Mouse (Mus musculus): Measurements from ENCODE around the gene Psme2. TPM values are rescaled to one million over a fixed set of nuclear protein-coding genes. Genes with fewer than 3 reads are reported as not detected.

Gene Psme2
- polyA plus RNA-seq, 2 experiments = 56.0 to 190 TPM

DNA sequence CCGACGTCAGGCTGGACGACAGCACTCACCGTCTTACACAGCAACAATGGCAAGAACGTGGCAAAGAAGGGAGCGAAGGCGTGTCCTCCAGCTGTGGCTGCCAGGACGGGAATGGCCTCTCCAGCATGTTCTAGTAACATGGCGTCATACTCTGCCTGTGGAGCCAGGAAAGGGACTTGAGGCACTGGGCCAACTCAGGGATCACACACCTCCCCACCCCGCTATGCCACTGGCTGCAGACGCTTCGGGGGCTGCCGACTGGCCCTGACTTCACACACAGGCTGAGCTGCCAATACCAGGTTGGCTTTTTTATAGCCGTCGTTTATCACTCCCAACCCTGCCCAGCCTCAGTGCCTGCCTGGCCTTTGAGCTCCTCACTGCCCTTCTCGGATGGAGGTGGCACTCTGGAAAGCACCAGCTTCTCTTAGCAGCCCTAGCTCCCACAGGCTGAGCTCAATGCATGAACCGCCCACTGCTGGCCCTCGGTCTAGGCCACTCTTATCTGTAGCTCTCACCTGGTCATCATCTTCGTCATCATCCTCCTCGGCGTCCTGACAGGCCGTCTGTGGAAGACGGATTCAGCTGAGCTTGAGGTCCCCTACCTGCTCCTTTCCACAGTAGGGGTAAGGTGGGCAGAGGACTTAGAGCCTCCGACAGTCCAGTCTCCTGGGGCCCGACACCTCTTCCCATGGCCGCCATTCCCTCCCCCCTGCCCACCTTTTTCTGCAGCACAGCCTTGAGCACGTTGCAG, 37.3 kb upstream of the Psme2 start:
- no peak overlapping the region for H3K4me2 ChIP-seq (ENCODE audit: low read depth)
- TF ChIP-seq CTCF (IDR thresholded peaks at IDR 0.05; ENCODE audit: low read depth) (no peak), EP300 (IDR thresholded peaks at IDR 0.05; ENCODE audit: low read depth) (no peak)
- H3K9ac ChIP-seq (replicated peaks) = no peak overlapping the region
- peaks cover 0 to 3% of the 10 kb centered on the region in 2 experiments; a peak in 1 of 4 replicates for H3K4me1 ChIP-seq (replicated peaks; ENCODE audit: control insufficient read depth in 2 of 2, insufficient read depth in 2 of 2, low read length in 1 of 2)
- H3K27me3 ChIP-seq (ENCODE audit: control insufficient read depth, insufficient read depth, low read length) = no peaks in the 10 kb centered on the region
- DNase-seq (ENCODE audit: low read depth in 3 of 3, low spot score in 3 of 3) = no peak
- no peak overlapping the region for H3K4me3 ChIP-seq (ENCODE audit: insufficient read depth in 1 of 2, low read depth in 2 of 2, low read length in 2 of 2)
- no peak overlapping the region for H3K27ac ChIP-seq
- ATAC-seq (ENCODE audit: insufficient read depth) = peak; percentile 39; the same call in 1 of the 2 replicates
- 72% methylated on average over 27 of the region's 27 CpGs for WGBS (ENCODE audit: insufficient replicate concordance)
- peaks cover 35% of the 10 kb centered on the region for H3K36me3 ChIP-seq (replicated peaks; ENCODE audit: control insufficient read depth, insufficient read depth, low read depth)
- no peaks in the 10 kb centered on the region for H3K9me3 ChIP-seq (ENCODE audit: control insufficient read depth, low read length)

DNA sequence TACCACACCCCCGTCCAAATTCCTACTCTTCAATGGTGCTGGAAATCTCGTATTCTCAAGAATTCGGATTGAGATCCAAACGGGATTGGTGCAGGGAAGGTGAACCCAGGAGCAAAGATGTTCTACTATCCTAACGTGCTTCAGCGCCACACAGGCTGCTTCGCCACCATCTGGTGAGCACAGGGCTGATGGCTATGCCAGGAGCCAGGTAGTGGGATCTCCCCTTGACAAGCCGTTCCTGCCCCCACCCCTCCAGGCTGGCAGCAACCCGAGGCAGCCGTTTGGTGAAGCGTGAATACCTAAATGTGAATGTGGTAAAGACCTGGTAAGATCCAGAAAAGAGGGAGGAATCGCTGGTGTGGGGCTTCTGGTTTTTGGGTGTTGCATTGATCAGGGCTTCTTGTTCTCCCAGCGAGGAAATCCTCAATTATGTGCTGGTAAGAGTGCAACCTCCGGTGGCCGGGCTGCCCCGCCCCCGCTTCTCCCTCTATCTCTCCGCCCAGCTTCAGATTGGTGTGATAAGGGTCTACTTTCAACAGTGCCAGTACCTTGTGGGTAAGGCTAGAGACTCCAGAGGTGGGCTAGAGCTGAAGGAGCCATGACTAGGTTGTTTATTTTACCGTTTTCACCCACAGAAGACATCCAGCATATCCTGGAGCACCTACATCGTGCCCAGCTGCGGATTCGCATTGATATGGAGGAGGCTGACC, 27.7 kb upstream of the Psme2 start:
- H3K9me3 ChIP-seq (ENCODE audit: control insufficient read depth, low read length) = no peaks in the 10 kb centered on the region
- peak; percentile 44 to 53 (median 48) for DNase-seq (ENCODE audit: low read depth in 3 of 3, low spot score in 3 of 3)
- peak overlapping the region; percentile 69 for H3K4me2 ChIP-seq (ENCODE audit: low read depth)
- no peak overlapping the region; the same call in 1 of the 2 replicates for H3K27ac ChIP-seq
- H3K27me3 ChIP-seq (ENCODE audit: control insufficient read depth, insufficient read depth, low read length) = no peaks in the 10 kb centered on the region
- H3K4me3 ChIP-seq (ENCODE audit: insufficient read depth in 1 of 2, low read depth in 2 of 2, low read length in 2 of 2) = peak overlapping the region; percentile 30 to 37
- no peaks in the 10 kb centered on the region for H3K36me3 ChIP-seq (replicated peaks; ENCODE audit: control insufficient read depth, insufficient read depth, low read depth)
- peak overlapping the region; percentile 49 for H3K9ac ChIP-seq (replicated peaks)
- ATAC-seq (ENCODE audit: insufficient read depth) = peak; percentile 50
- no peak for TF ChIP-seq CTCF (IDR thresholded peaks at IDR 0.05; ENCODE audit: low read depth)
- TF ChIP-seq EP300 (IDR thresholded peaks at IDR 0.05; ENCODE audit: low read depth) = peak; percentile 61; the same call in 1 of the 2 replicates
- 17% methylated on average over 22 of the region's 22 CpGs for WGBS (ENCODE audit: insufficient replicate concordance)
- H3K4me1 ChIP-seq (replicated peaks; ENCODE audit: control insufficient read depth in 2 of 2, insufficient read depth in 2 of 2, low read length in 1 of 2) = peaks cover 19 to 25% of the 10 kb centered on the region in 2 experiments

DNA sequence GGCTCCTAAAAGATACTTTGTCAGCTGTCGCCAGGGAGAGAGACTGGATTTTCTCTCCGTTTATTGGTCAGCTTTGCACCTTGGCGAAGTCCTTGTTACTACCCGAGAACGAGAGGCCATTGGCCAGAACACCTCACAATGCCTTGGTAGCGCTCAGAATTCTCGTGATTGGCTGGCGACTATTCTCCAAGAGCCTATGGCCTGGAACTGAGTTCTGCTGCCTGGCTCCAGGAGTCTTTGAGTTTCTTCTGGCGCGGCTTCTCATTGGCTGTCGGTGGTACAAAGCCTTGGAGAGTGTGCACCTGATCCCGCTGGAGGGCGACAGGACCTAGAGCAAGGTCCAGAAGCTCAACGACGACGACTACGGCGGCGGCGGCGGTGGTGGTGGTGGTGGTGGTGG, 26.9 kb upstream of the Psme2 start, which contains the start of gene Rec8:
Gene Rec8 (plus strand): TSS at position 216 of the 400 bp plus-strand sequence.
- H3K27ac ChIP-seq = peak within 1 kb of the TSS; percentile 4; the same call in 1 of the 2 replicates
- ATAC-seq (ENCODE audit: insufficient read depth) = peak; percentile 63
- no peaks in the 10 kb centered on the region for H3K36me3 ChIP-seq (replicated peaks; ENCODE audit: control insufficient read depth, insufficient read depth, low read depth)
- peak within 1 kb of the TSS; percentile 69 for H3K4me2 ChIP-seq (ENCODE audit: low read depth)
- H3K9me3 ChIP-seq (ENCODE audit: control insufficient read depth, low read length) = no peaks in the 10 kb centered on the region
- H3K4me3 ChIP-seq (ENCODE audit: insufficient read depth in 1 of 2, low read depth in 2 of 2, low read length in 2 of 2) = peak within 1 kb of the TSS; percentile 30 to 37
- H3K4me1 ChIP-seq (replicated peaks; ENCODE audit: control insufficient read depth in 2 of 2, insufficient read depth in 2 of 2, low read length in 1 of 2) = peaks cover 19 to 29% of the 10 kb centered on the region in 2 experiments
- peak in 2 of 3 experiments; percentile 27 to 64 for DNase-seq (ENCODE audit: low read depth in 3 of 3, low spot score in 3 of 3)
- H3K9ac ChIP-seq (replicated peaks) = peak within 1 kb of the TSS; percentile 49
- WGBS (ENCODE audit: insufficient replicate concordance) = 28% methylated on average over 21 of the region's 21 CpGs
- no peaks in the 10 kb centered on the region for H3K27me3 ChIP-seq (ENCODE audit: control insufficient read depth, insufficient read depth, low read length)
- TF ChIP-seq EP300 (IDR thresholded peaks at IDR 0.05; ENCODE audit: low read depth) (no peak), CTCF (IDR thresholded peaks at IDR 0.05; ENCODE audit: low read depth) (peak; percentile 52)

DNA sequence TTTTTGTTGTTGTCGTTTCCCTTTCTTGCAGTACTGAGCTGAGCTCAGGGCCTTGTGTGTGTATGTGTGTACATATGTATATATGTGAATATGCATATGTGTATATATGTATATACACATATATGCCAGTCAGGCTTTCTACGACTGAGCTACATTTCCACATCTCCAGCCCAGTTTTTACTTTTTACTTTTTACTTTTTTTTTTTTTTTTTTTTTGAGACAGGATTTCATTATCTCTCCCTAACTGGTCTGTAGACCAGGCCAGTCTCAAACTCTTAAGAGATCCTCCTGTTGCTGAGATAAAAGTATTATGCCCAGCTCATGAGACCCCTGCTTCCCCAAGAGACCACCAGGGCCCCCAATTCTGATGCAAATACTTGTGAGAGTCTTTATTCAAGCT, 25.9 kb upstream of the Psme2 start:
- Histone ChIP-seq H3K9ac (replicated peaks) (no peak overlapping the region), H3K27ac (no peak overlapping the region), H3K9me3 (ENCODE audit: control insufficient read depth, low read length) (no peaks in the 10 kb centered on the region), H3K4me1 (replicated peaks; ENCODE audit: control insufficient read depth in 2 of 2, insufficient read depth in 2 of 2, low read length in 1 of 2) (peaks cover 19 to 29% of the 10 kb centered on the region in 2 experiments), H3K27me3 (ENCODE audit: control insufficient read depth, insufficient read depth, low read length) (no peaks in the 10 kb centered on the region), H3K36me3 (replicated peaks; ENCODE audit: control insufficient read depth, insufficient read depth, low read depth) (no peaks in the 10 kb centered on the region), H3K4me2 (ENCODE audit: low read depth) (no peak overlapping the region), H3K4me3 (ENCODE audit: insufficient read depth in 1 of 2, low read depth in 2 of 2, low read length in 2 of 2) (no peak overlapping the region)
- WGBS (ENCODE audit: insufficient replicate concordance) = 56% methylated on average over 2 of the region's 2 CpGs
- ATAC-seq (ENCODE audit: insufficient read depth) = no peak
- TF ChIP-seq EP300 (IDR thresholded peaks at IDR 0.05; ENCODE audit: low read depth) = no peak
- no peak for TF ChIP-seq CTCF (IDR thresholded peaks at IDR 0.05; ENCODE audit: low read depth)
- no peak for DNase-seq (ENCODE audit: low read depth in 3 of 3, low spot score in 3 of 3)

DNA sequence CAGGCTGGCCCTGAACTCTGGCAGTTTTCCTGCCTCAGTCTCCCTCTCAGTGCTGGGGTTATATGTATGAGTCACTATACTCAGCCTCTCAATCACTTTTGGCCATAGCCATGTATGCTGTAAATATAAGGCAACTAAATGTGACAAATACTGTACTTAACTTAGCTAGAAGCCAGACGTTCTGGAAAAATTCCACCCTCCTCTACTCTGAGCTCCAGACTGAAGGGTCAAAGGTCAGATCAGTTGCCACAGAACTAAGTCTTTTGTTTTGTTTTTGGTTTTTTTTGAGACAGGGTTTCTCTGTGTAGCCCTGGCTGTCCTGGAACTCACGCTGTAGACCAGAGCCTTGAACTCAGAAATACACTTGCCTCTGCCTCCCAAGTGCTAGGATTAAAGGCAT, 25.0 kb upstream of the Psme2 start:
- Histone ChIP-seq H3K27me3 (ENCODE audit: control insufficient read depth, insufficient read depth, low read length) (no peaks in the 10 kb centered on the region), H3K4me3 (ENCODE audit: insufficient read depth in 1 of 2, low read depth in 2 of 2, low read length in 2 of 2) (no peak overlapping the region), H3K4me2 (ENCODE audit: low read depth) (no peak overlapping the region), H3K9me3 (ENCODE audit: control insufficient read depth, low read length) (no peaks in the 10 kb centered on the region), H3K9ac (replicated peaks) (no peak overlapping the region), H3K4me1 (replicated peaks; ENCODE audit: control insufficient read depth in 2 of 2, insufficient read depth in 2 of 2, low read length in 1 of 2) (peaks cover 19 to 29% of the 10 kb centered on the region in 2 experiments), H3K27ac (no peak overlapping the region), H3K36me3 (replicated peaks; ENCODE audit: control insufficient read depth, insufficient read depth, low read depth) (no peaks in the 10 kb centered on the region)
- TF ChIP-seq CTCF (IDR thresholded peaks at IDR 0.05; ENCODE audit: low read depth) = no peak
- no peak for TF ChIP-seq EP300 (IDR thresholded peaks at IDR 0.05; ENCODE audit: low read depth)
- DNase-seq (ENCODE audit: low read depth in 3 of 3, low spot score in 3 of 3) (no peak), ATAC-seq (ENCODE audit: insufficient read depth) (no peak)
- WGBS (ENCODE audit: insufficient replicate concordance) = 48% methylated on average over 2 of the region's 2 CpGs
